Mouse (Mus musculus) 3134 (cell line): ENCODE measurements around the gene St3gal3.

Experiments used
- DNase-seq: peaks from one replicate; pipeline ENCODE4 v3.0.0-alpha.2; 2011; ENCODE audit warnings: low spot score; ENCODE audit not compliant: insufficient read length; ENCODE audit errors: extremely low read depth

Gene St3gal3

GRCm38 (mm10) chr4:118059816-118060475, 74.8 kb downstream of the St3gal3 start:
- DNase-seq, result no peak

- no peak for DNase-seq
These were observed 76.5 kb downstream of the St3gal3 start for GRCm38 (mm10) chr4:118058116-118058677.

- no peak for DNase-seq
These were observed 77.6 kb downstream of the St3gal3 start for GRCm38 (mm10) chr4:118057076-118057475.

DNA sequence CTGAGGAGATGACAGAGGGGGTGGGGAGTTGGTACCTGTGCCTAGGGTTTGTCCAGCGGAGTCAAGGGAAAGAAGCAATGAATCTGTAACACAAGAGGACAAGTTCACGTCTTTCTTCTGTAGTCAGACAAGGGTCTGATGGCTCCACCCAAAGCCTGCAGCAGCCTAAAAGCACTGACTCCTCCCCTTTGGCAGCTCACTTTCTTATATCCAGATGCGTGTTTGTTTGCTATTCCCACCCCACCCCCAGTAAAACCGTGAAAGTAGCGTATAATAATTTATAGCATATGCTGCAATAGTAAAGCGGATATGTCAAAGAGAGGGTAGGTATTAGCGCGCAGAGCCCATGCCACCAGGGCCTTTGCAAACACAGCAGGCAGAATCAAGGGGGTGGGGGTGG, 80.1 kb downstream of the St3gal3 start:
- DNase-seq, result no peak

DNA sequence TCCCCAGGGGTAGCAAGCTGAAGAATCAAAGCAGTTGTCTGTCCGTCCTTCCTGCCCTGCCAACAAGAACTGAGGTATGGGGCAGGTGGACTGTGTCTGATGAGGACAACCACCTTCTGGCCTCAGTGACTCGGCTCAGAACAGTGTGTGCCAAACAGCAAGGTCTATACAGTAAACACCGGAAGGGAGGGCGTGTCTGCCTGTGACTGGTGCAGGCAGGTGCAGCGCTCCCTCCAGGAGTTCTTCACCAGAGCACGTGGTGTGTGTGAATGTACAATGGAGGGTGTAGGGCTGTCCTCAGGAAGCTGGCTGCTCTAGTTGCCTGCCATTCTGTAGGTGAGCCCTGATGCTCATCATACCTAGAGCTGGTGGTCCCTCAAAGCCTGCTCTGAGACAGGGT, 80.8 kb downstream of the St3gal3 start:
- DNase-seq, result no peak

DNA sequence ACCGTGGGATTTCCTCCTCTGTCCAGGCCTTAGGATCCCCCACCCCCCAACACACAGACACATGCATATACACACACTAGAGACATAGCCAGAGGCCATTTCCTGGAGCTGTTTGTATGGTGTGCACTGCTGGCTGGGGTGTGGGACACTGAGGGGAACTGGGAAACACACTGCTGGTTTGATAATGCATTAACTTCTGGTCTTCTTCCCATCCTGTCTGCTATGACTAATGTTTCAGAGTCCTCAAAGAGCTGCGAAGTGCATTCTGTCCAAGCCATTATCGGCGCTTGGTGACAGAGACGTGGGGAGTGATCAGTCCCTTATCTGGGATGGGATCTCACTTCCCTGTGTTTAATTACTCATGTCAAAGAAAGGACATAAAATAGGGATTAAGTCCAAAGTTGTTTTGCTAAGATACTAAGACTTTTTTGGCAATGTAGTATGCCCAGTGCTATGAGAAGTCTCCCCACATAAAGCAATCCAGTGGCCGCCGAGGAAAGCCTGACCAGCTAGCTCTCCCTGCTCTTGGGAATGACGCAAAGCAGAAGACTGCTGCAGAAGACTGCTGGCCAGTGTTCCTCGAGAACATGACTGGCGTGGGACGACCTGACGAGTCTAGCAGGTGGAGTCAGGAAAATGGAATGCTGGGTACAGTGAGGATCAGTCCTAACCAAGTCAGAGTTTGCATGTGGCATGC, 85.0 kb downstream of the St3gal3 start:
- no peak for DNase-seq

DNA sequence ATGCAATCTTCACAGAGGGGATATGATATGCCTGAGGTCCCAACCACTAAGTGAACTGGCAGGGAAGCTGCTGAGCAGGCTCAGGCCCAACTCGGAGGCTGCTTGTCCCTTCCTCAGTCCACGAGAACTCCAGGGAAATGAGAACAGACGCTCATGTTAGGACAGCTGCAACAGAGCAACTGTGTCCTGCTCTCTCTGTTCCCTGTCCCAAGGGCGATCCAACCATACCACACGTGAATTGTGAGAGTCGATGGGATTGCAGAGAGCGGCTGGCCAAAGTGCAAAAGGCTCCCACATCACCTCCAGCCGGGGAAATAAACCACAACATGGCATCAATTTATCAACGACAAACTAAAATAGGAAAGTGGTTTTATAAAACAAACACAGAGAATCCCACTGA, 90.2 kb downstream of the St3gal3 start:
- no peak for DNase-seq

GRCm38 (mm10) chr4:118043331-118044002, 91.2 kb downstream of the St3gal3 start:
- no peak for DNase-seq

- DNase-seq, result no peak
These were observed 91.9 kb downstream of the St3gal3 start for GRCm38 (mm10) chr4:118042671-118043320.

DNA sequence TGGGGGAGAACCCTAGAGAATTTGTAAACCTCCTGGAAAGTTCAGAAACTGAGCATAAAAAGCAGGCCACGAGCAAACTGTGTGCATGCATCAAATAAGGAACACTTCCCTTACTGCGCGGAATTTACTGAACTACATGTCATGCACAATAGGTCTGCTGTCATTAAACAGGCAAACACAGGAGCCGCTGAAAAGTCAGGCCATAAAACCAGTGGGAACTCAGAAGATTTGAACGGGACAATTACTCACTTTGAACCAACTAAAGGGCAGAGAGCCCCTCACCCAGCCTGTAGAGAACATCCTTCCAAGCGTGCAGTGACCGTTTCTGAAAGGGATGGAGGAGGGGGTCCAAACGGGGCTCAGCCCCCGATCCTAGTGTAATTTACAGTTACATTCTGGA, 93.6 kb downstream of the St3gal3 start:
- DNase-seq, result no peak

GRCm38 (mm10) chr4:118040650-118041049, 94.1 kb downstream of the St3gal3 start:
- no peak for DNase-seq

DNA sequence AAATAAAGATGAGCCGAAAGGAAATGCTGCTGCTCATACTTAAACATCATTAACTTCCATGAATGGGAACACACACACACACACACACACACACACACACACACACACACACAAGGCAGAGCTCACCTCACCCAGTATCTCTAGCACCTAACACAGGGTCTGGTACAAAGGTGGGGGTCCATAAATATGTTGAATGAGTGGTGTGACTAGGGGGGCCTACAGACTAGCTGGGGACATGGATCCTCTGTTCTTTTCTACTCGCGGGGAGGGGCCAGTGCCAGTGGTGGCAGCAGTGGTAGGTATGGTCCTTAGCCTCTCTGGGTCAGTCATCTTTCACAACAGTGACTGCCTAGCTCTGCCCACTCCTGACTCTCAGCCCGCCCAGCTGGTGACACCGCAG, 94.8 kb downstream of the St3gal3 start:
- no peak for DNase-seq

DNA sequence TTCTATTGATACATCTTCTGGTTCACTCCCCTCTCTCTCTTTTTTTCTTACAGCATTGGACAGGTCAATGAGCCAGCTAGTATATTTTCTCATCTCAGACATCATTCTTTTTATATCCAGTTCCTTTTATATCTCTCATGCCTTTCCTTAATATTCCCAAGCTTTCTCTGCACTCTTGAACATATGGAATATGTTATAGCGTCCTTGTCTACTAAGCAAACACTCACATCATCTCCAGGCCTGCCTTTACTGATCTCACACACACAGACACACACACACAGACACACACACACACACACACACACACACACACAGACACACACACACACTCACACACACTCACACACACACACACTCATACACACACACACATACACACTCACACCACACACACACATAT, 96.7 kb downstream of the St3gal3 start:
- DNase-seq, result no peak

DNA sequence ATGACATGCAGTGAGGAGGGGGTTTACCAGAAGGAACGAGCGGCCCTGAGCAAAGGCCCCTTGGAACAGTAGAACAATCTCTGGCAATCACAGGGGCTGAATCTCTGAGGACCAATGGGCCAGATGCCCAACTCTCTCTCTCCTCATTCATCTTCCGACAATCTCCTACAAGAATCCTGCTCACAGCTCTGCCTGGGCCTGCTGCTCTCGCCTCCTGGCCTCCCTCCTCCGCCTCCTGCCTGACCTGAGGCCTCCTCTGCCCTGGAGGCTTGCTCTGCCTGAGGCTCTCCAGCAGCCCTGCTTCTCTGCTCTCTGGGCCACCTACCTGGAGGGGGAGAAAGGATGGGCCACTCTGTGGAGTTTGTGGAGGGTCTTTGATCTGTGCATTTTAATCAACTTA, 97.3 kb downstream of the St3gal3 start:
- DNase-seq, result no peak

GRCm38 (mm10) chr4:118036531-118036930, 98.2 kb downstream of the St3gal3 start:
- DNase-seq, result no peak

DNA sequence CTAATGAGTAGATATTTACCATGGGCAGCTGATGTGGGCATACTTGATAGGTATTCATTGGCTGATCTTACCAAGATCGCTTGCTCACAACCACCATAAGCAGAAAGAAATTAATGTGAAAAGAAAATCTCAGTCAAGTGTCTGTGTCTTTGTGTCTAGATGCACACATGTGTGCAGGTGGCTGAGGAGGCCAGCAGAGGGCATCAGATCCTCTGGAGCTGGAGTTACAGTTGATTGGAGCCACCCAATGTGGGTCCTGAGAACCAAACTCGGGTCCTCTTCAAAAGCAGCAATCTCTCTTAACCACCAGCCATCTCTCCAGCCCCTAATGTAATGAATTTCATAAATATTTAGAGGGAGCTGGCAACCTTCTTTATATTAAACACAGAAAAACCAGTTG, 99.6 kb downstream of the St3gal3 start:
- DNase-seq, result no peak

DNA sequence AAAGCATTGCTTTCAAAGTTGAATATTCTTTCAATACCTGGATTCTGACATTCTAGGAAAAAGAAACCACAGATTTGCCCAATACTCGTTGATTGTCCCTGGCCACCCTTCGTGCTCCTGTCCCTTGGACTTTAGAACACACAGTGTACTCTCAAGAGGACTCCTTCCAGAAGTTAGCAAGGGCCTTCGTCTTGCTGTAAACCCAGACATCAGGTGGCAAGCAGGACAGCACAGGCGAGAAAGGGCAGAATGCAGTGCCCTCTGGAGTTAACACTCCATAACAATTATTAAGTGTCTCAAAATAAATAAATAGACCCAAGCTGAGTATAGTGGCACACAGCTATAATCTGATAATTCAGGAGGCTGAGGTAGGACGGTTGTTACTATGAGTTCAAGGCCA, 101.7 kb downstream of the St3gal3 start:
- no peak for DNase-seq

GRCm38 (mm10) chr4:118031776-118032170, 102.9 kb downstream of the St3gal3 start:
- DNase-seq, result no peak

DNA sequence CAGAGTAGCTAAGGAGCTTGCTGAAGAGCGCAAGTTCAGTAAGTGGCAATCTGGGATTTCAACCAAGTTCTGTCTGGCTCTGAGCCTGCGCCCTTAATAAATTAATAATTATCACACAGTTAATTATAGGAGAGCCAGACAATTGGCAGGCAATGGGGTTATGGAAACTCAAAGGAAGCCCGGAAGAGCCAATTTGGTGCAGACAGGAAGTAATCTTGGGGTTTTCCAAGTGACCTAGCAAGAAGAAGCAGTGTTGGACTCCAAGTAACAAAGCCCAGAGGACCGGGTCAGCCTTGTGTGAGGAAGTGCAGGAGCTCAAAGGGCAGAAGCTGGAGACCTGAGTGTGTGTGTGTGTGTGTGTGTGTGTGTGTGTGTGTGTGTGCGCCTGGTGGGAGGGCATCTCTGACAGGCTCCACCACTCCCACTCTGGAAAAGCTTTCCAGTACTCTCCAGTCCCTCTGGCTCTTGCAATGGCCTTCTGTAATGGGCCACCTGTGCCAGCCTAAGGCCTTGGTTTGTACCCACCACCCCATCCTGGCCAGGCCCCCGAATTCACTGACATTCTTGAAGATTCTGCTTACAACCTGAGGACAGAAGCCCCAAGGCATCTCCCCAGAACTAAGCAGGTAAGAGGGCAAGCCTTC, 103.5 kb downstream of the St3gal3 start:
- DNase-seq, result no peak

DNA sequence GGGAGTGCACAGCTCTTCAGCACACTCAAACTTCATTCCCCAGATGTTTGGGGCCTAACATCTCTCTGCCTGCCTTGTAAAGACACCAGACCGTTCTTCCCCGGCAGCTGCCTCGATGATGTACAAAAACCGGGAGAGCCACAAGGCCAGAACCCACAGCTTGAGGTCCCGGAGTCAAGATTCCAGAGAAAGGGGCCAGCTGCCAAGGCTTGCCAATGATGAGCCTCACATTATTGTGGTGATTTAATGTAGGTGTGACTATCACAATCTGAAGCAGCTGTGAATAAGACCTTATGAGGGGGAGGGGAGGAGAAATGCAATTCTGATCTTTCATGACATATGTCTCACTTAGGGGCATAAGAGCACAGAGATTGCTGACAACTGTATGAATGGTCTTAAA, 104.4 kb downstream of the St3gal3 start:
- no peak for DNase-seq

DNA sequence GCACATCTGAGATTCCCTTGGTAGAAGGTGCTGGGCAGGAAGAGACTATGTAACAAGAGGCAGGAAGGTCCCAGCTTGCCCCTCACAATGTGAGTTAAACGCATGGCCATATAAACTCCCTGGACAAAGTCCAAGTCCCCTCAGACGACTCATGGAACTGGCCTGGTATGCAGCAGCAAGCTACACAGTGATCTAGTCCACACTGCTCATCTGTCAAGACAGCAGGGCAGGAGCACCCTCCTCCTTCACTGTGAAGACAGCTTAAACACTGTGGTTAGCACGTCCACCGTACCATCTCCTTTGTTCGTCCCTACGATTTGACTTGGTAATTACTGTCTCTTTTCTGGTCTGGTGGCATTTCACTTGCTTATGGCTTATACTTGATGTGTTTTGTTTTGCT, 104.8 kb downstream of the St3gal3 start:
- no peak for DNase-seq
